Mouse (Mus musculus) lung, adult 2 months (tissue): ENCODE results near the gene Olfr642.

Source experiments
- CTCF ChIP-seq: fragments of 200-500 bp; IDR thresholded peaks from 2 replicates; pipeline ENCODE4 v1.5.1; 2011; ENCODE audit warnings: mild to moderate bottlenecking, low read length, control low read depth; ENCODE audit not compliant: insufficient read depth
- POLR2A ChIP-seq: fragments of 200-500 bp; IDR thresholded peaks from 2 replicates; pipeline ENCODE4 v1.6.1; 2011; ENCODE audit warnings: low read depth, mild to moderate bottlenecking, control low read depth, low read length, borderline replicate concordance; ENCODE audit errors: extremely low read depth

DNA sequence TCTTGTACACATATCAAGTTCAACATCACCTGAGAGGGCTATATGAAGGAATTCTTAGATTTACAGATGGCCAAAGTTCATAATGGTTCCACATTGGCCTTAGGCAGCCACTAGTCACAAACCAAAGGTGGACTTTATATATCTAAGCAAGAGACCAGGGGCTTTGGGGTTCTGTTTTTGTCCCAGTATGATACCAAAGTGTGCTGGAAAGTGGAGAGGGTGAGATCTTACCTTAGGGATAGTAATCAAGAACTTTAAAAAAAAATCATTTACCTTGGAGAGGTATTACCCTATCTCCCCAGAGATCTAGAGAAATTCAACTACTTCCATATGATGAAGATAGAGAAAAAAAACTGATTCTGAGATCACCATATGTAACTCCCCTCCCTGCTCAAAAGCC lies 35.3 kb downstream of the Olfr642 start, which contains the start of gene Olfr639:
- TF ChIP-seq CTCF (no peak), POLR2A (no peak)
